Mouse (Mus musculus) E14TG2a.4 (cell line): Measurements from ENCODE around the gene Lypd6.

Source experiments
- CTCF ChIP-seq: conservative IDR thresholded peaks from 2 replicates; pipeline ENCODE4 v1.5.1; 2014; ENCODE audit warnings: low read length
- NANOG ChIP-seq: IDR thresholded peaks from 2 replicates; pipeline ENCODE4 v1.6.1; 2014; ENCODE audit warnings: borderline replicate concordance, low read length, mixed read lengths
- POU5F1 ChIP-seq: IDR thresholded peaks from 2 replicates; pipeline ENCODE4 v1.6.1; 2014; ENCODE audit warnings: low read length, borderline replicate concordance

DNA sequence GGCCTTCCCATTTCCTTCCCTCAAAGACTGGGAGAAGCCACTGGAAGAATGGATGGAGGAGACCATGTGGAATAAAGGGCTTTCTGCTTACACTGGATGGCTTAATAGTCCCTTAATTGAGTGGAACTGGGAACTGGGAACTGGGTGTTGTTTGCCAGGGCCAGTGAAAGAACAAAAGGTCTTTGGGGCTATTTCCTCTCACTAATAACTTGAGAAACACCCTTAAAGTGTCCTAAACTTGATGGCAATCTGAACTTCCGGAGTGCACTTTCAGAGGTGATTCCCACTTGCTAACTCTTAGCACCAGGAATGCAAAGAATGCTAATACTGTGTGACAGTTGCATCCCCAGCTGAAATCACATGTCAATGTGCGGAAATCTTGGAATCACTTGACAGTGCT is 85.2 kb downstream of the Lypd6 start:
- no peak for TF ChIP-seq CTCF
- TF ChIP-seq NANOG: no peak
- no peak for TF ChIP-seq POU5F1
